Mouse (Mus musculus): ENCODE data around the gene Traf3ip1.
"Not testable (repeated sequence)": the region's sequence is repeated elsewhere in the genome, so short reads cannot be mapped to it uniquely, and the experiment has no call there.

Gene Traf3ip1

GRCm38 (mm10) chr1:91466186-91466585 lies 28.3 kb upstream of the Traf3ip1 start:
- no peak for DNase-seq

DNA sequence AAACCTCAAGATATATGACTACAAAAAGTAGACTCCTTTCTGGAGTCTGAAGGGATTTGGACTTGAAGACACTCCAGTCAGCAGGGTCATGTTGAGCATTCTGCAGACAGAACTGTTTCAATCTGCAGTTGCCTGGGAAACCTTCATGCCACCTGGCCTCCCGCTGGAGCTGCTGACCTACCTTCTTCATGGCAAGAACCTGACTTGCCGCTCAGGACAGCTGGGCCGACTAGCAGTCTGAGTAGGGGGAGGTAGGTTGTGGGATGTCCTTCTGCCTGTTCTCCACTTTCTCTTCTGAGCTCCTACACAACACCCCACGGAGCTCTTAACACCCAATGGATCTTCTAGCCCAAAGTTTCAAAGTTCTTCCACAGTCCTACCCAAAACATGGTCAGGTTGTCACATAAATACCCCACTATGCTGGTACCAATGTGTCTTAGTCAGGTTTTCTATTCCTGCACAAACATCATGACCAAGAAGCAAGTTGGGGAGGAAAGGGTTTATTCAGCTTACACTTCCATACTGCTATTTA lies 24.5 kb upstream of the Traf3ip1 start:
- DNase-seq = no peak

DNA sequence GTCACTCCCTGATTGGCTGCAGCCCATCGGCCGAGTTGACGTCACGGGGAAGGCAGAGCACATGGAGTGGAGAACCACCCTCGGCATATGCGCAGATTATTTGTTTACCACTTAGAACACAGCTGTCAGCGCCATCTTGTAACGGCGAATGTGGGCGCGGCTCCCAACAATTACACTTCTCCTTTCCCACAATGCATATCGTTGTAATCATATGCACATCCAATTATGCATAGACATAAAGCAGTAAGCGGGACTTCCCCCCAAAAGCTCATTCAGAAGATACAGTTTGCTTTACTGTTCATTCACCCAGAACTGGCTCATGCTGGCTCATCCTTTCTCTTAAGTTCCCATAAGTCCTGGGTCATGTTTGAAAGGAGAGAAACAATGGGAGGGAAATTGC lies 16.3 kb upstream of the Traf3ip1 start:
- not testable (repeated sequence) for DNase-seq

GRCm38 (mm10) chr1:91478958-91479357 lies 15.5 kb upstream of the Traf3ip1 start:
- DNase-seq = no peak

DNA sequence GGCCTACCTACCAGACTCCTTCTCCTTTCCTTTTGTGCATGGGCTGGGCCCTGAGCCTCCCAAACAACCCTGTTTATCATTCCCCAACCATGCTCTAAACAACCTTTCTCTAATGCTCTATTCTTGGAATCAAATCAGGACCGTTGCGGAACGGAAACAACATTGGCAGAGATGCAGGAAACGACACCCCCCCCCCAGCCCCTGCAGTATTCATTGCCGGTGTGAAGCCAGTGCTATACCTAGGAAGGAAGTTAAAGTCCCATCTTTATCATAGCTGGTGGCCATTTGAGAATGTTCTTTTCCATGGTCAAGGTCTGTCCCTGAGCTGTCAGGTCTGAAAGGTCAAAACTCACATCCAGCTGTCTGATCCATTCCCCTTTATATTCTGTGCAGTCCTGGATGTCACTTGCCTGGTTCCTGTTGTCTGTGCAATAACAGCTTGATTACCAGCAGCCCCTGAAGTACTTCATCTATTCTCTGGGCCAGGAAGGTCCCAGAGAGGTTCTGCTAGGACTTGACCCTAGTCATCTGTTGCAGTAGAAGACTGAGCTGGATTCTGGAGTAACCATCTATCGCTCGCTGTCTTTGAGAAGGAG lies 11.7 kb upstream of the Traf3ip1 start:
- DNase-seq = no peak

- peak; percentile 92 to 96 for DNase-seq
Observed at GRCm38 (mm10) chr1:91483304-91484010, 11.0 kb upstream of the Traf3ip1 start.

GRCm38 (mm10) chr1:91484011-91484346 lies 10.5 kb upstream of the Traf3ip1 start:
- peak in 1 of 2 experiments; percentile 26 for DNase-seq

DNA sequence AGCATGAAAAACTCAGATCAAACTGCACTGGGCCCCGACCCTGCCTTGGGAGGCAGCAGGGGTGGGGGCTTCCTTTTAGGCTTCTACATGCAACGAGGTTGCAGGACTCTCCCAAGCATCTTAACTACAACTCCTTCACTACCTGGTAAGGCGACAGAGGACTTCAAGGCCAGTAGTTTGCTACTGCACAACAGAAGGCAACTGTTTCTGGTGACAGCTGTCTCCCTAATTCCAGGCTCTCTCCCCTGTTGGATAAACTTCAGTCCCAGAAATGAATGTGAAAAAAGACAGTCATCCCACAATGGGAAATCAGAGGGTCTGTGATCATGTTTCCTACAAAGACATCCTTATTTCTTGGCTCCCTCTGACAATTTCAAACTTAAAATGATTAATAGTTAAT lies 9.0 kb upstream of the Traf3ip1 start:
- DNase-seq = no peak

DNA sequence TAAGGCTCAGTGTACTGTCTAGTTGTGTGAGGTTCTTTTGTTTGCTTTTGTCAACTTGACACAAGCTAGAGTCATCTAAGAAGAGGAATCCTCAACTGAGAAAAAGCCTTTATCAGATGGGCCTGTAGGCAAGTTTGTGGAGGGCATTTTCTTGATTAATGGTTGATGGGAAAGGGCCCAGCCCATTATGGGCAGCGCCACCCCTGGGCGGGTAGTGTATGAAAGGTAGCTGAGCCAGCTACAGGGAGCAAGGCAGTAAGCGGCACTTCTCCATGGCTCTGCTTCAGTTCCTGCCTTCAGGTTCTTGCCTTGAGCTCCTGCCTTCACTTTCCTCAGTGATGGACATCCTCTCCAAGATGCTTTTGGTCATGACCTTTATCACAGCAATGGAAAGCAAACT lies 8.3 kb upstream of the Traf3ip1 start:
- no peak for DNase-seq

GRCm38 (mm10) chr1:91490322-91490721 lies 4.1 kb upstream of the Traf3ip1 start:
- DNase-seq = no peak

GRCm38 (mm10) chr1:91492740-91493139 lies 1.7 kb upstream of the Traf3ip1 start:
- DNase-seq = no peak

DNA sequence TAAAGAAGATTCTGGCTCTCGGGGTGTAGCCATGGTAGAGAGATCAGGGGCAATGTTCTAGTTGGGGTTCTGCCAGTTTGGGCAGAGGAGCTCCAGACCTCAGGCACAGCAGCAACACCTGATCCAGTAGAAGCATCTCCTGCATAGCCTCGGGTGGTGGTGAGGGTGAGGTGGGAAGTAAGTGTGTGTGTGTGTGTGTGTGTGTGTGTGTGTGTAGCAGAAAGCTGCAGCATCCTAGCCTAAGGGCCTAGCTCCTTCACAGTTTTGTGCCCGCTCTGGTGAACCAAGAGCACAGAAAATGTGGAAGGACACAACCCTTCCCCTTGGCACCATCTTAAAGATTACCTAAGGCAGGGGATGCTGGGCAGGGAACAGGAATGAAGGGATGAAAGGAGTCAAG lies 509 bp upstream of the Traf3ip1 start:
- DNase-seq = peak in 1 of 2 experiments; percentile 26

DNA sequence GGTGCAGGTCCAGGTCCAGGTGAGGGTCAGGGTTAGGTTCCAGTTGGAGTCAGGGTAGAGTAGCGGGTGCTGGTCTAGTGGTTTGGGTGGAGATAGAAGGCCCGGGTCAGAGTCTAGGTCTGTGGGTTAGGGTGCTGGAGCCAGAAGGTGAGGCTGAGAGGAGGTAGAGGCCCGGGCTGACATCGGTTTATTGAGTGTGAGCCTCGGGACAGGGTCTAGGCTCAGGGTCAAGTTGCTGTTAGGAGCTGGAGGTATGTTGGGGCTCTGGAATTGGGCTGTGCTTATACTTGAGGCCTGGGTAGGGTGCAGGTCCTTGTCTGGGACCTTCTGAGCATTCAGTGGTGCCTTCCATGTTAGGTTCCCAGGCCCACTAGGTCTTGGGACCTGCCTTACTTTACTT lies 874 bp downstream of the Traf3ip1 start:
- no peak for DNase-seq

DNA sequence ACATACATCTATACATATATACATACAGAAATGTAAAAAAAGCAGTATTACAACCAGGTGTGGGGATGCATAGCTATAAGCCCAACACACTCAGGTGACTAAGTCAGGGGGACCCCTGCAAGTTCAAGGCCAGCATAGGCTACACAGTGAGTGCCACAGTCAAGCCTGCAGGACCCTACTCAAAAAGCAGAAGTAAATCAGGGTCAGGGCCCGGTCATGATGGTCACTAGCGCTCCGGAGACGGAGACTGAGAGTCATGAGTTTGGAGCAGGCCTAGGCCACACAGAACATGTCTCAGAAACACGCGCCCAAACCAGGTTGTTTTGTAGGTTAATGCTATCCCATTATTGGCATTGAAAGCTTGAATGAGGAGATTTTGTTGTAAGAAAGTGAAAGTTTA lies 4.1 kb downstream of the Traf3ip1 start:
- no peak for DNase-seq

- DNase-seq = no peak
Observed at GRCm38 (mm10) chr1:91504615-91505014, 10.2 kb downstream of the Traf3ip1 start.

GRCm38 (mm10) chr1:91514916-91515315 lies 20.5 kb downstream of the Traf3ip1 start:
- peak; percentile 29 to 31 for DNase-seq

GRCm38 (mm10) chr1:91515642-91516041 lies 21.2 kb downstream of the Traf3ip1 start:
- no peak for DNase-seq

- peak; percentile 76 to 79 for DNase-seq
Observed at GRCm38 (mm10) chr1:91523759-91524158, 29.3 kb downstream of the Traf3ip1 start.

GRCm38 (mm10) chr1:91525838-91526237 lies 31.4 kb downstream of the Traf3ip1 start:
- DNase-seq = peak; percentile 39 to 43

GRCm38 (mm10) chr1:91530166-91530565 lies 35.7 kb downstream of the Traf3ip1 start:
- no peak for DNase-seq

DNA sequence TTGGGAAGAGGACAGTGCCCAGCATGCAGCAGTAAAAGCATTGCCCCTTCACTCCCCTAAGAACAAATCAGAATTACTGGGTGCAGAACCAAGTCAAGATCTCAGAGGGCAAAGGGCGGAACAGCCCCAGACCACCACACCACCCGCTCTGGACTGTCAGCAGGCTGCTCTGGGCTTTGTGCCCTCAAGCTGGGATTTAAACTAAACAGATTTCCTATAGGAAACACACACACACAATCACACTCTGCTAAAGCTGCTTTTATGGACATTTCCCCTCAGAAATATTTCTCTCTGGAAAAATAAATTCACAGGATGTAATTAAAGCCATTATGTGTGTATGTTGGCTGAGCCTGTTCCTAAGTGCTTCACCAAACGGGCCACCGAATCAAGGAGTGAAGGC lies 37.8 kb downstream of the Traf3ip1 start:
- DNase-seq = no peak

DNA sequence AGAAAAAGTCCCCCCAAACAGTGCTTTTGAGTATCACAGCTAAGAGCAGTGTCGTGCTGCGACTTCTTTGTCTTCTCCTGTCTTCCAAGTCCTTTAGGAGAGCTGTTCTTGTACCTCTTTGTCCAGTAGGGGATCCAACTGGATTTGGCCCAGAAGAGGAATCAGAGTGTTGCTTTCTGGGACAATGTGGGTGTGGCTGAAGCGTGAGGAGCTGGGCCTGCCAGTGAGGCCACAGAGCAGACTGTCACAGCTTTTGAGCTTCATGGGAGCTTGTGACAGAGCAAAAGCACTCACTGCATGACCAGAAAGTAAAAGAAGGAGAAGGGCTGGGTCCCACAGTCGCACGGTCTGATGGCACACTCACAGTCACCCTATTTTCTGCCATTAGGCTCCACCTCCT lies 38.4 kb downstream of the Traf3ip1 start:
- DNase-seq = no peak

DNA sequence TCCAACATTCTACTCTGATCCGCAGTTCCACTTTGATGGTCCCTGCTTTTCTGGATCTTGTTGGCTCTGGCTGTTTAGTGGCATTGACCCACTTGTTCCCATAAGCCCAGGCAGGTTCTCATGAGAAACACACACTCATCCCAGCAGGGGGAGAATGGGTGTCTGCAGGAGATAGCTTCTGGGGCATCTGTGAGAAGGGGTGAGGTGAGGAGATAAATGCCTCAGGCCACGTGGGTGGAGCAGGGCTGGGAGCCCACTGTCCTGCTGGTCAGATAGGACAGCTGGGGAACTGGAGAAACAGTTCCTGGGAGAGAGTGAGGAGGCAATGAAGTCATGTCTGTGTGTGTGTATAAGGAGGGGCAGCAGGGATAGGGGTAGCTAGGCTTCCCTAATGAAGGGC lies 39.0 kb downstream of the Traf3ip1 start:
- DNase-seq = no peak

DNA sequence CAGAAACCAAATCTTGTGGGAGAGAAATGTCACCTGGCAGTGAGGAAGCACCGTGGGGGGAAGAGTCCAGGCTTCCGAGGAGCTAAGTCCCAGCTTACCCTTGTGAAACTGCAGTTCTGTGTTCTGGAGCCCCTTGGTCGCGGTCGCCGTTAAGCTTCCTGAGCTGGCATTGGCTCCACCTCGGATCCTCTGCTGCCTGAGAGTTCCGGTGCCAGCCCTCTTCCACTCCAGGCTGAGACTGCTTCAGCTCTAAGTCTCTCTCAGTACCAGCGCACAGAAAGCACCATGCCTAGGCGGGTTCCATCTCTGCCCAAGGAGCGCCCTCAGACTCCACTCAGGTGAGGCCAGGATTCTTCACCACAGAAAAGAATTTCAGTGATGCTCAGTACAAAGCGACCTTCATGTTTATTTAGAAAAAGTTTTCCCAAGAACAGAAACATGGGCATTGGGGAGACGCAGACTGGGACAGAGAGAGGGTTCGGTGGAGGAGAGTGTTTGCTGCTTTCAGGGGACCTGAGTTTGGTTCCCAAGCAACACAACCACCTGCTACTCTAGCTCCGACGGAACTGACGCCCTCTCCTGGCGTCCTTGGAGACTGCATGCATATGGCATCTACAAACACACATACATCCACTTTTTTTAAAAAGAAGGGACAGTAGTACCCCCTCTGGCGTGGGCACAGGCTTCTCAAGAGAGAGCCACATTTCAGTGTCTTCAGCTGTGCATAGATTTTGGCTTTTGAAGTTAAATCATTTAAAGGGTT lies 39.7 kb downstream of the Traf3ip1 start:
- peak in 1 of 2 experiments; percentile 27 for DNase-seq

Measured in cerebellum, postnatal 14 days (tissue).